Mouse (Mus musculus) forebrain, embryonic 14.5 days (tissue): ENCODE results near the gene Ghdc. TPM values are rescaled to one million over a fixed set of nuclear protein-coding genes. Genes with fewer than 3 reads are reported as not detected.

Source experiments
- ATAC-seq: fragments of 200-750 bp; cut with Nextera tagmentation; 2 replicates; pipeline ENCODE4 v1.8.0; 2017; ENCODE audit warnings: mild to moderate bottlenecking, moderate library complexity
- DNase-seq: peaks from one replicate; pipeline ENCODE4 v3.0.0-alpha.2; 2015; ENCODE audit warnings: low spot score
- H3K27ac ChIP-seq: fragments of 300-500 bp; sonication (generic); 2 replicates; pipeline ENCODE4 v1.5.1; 2014; ENCODE audit warnings: low read depth, mild to moderate bottlenecking, control low read depth, low read length, moderate library complexity
- H3K27me3 ChIP-seq: fragments of 300-500 bp; sonication (generic); replicated peaks from 2 replicates; pipeline ENCODE4 v1.6.1; 2014; ENCODE audit warnings: low read length, control low read depth, mixed read lengths; ENCODE audit not compliant: control insufficient read depth, insufficient read depth
- H3K36me3 ChIP-seq: fragments of 300-500 bp; sonication (generic); 2 replicates; pipeline ENCODE4 v1.6.1; 2014; ENCODE audit warnings: low read length, control low read depth; ENCODE audit not compliant: control insufficient read depth, insufficient read depth
- H3K4me1 ChIP-seq: fragments of 300-500 bp; sonication (generic); 2 replicates; pipeline ENCODE4 v1.6.1; 2014; ENCODE audit warnings: antibody characterized with exemption, low read length, control low read depth; ENCODE audit not compliant: control insufficient read depth, insufficient read depth
- H3K4me2 ChIP-seq: fragments of 300-500 bp; sonication (generic); 2 replicates; pipeline ENCODE4 v1.6.1; 2014; ENCODE audit warnings: mild to moderate bottlenecking, control low read depth, low read length
- H3K4me3 ChIP-seq: fragments of 300-500 bp; sonication (generic); 2 replicates; pipeline ENCODE4 v1.5.1; 2014; ENCODE audit warnings: low read depth, low read length, control low read depth
- H3K9ac ChIP-seq: fragments of 300-500 bp; sonication (generic); 2 replicates; pipeline ENCODE4 v1.6.1; 2014; ENCODE audit warnings: mild to moderate bottlenecking, low read length, control low read depth, moderate library complexity
- H3K9me3 ChIP-seq: fragments of 300-500 bp; sonication (generic); replicated peaks from 2 replicates; pipeline ENCODE4 v1.6.1; 2016; ENCODE audit warnings: low read length, control low read depth, mixed read lengths; ENCODE audit not compliant: control insufficient read depth
- WGBS: fragments of 180-500 bp; shearing (Covaris S2); extraction: QIAGEN DNeasy Blood & Tissue Kit; methylation state at CpG from one replicate; pipeline ENCODE4 v1.1.7; 2014; 5-methylcytosine and 5-hydroxymethylcytosine counted together
- polyA plus RNA-seq: library from polyadenylated mRNA; unstranded; fragments of >200 nt; fragmentation: Nextera tagmentation; extraction: Ambion mirVana; gene quantifications from 2 replicates; pipeline ENCODE4 v1.2.1, GENCODE M21; 2014

The Ghdc gene
- polyA plus RNA-seq, 1 experiment from 2014 or later = 0.94 TPM

DNA sequence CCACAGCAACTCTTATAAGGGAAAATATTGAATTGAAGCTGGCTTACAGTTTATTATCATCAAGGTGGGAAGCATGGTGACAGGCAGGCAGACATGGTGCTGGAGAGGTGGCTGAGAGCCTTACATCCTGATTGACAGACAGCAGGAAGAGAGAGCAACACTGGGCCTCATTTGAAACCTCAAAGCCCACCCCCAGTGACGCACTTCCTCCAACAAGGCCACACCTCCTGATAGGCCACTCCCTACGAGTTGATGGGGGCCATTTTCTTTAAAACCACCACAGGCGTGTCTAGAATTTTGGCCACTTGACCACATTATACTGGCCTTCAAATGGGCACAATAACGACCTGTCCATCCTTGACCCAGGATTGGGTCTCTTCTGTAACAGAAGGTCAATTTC lies 3.5 kb upstream of the Ghdc start:
- Histone ChIP-seq H3K9ac (no peak overlapping the region), H3K4me1 (no peaks in the 10 kb centered on the region), H3K4me2 (no peak overlapping the region), H3K27ac (no peak overlapping the region), H3K36me3 (no peaks in the 10 kb centered on the region), H3K9me3 (no peaks in the 10 kb centered on the region), H3K27me3 (no peaks in the 10 kb centered on the region), H3K4me3 (no peak overlapping the region)
- ATAC-seq (no peak), DNase-seq (no peak)
- 78% methylated on average over 4 of the region's 4 CpGs for WGBS

DNA sequence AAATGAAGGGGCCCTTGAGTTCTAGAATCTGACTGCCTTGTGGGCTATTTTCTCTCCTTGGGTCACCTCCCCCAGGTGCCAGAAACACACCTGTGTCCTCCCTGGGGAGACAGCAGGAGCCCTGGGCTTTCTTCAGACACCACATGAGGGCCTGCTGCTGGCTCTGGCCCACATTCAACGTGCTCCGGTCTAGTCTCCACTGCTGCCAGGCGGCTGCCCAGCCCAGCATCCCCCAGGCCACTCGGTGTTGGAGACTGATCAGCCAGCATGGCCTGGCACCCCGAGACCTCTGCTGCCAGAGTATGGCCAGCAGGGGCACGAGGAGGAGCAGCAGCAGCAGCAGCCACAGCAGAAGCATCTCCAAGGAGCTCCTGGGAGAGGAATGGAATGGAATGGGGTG lies 777 bp downstream of the Ghdc start:
- H3K36me3 ChIP-seq = no peaks in the 10 kb centered on the region
- no peaks in the 10 kb centered on the region for H3K9me3 ChIP-seq
- no peaks in the 10 kb centered on the region for H3K4me1 ChIP-seq
- H3K27me3 ChIP-seq = no peaks in the 10 kb centered on the region
- H3K4me2 ChIP-seq = peak overlapping the region; percentile 50
- H3K27ac ChIP-seq = no peak overlapping the region
- 59% methylated on average over 6 of the region's 6 CpGs for WGBS
- ATAC-seq (no peak), DNase-seq (no peak)
- no peak overlapping the region for H3K9ac ChIP-seq
- peak overlapping the region; percentile 25; the same call in 1 of the 2 replicates for H3K4me3 ChIP-seq

DNA sequence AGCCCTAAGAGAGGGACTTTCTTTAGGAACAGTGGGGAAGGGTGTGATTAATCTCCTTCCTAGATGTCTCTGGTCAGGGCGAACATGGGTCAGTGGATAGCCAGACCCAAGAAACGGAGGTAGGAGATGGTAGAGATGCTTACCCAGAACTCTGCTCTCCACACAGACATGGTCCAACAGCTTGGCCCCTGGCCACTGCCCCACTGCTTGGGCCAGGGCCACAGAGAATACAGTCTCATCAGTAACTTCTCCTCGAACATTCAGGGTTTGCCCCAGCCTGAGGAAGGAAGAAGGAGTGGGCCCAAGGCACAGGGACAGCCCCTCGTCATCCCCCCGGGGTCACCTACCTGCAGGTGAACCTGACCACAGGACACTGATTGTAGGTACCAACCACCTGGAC lies 2.9 kb downstream of the Ghdc start:
- DNase-seq (no peak), ATAC-seq (no peak)
- WGBS = 87% methylated on average over 5 of the region's 5 CpGs
- H3K4me2 ChIP-seq = no peak overlapping the region
- H3K4me1 ChIP-seq = no peaks in the 10 kb centered on the region
- no peak overlapping the region for H3K27ac ChIP-seq
- no peaks in the 10 kb centered on the region for H3K27me3 ChIP-seq
- H3K9me3 ChIP-seq = no peaks in the 10 kb centered on the region
- no peak overlapping the region for H3K9ac ChIP-seq
- no peaks in the 10 kb centered on the region for H3K36me3 ChIP-seq
- no peak overlapping the region for H3K4me3 ChIP-seq

DNA sequence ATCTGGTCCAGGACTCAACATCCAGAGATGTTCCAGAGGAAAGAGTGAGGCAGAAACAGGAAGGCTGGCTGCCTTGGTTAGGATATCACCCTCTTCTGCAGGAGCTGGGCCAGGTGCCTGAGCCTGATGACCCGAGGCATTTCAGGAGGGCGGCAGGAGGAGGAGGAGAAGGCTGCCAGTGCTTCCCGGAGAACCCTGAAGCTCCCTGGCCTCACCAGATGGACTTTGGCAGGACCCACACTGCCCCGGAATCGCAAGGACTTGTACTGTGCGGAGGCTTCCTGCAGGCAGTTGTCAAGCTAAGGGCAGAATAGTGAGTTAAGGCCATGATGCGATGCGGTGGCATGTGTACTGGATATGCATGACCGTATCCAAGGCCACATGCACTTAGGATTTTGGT lies 4.0 kb downstream of the Ghdc start:
- Histone ChIP-seq H3K4me2 (no peak overlapping the region), H3K4me1 (no peaks in the 10 kb centered on the region), H3K9ac (no peak overlapping the region), H3K4me3 (no peak overlapping the region), H3K27ac (no peak overlapping the region), H3K9me3 (no peaks in the 10 kb centered on the region), H3K27me3 (no peaks in the 10 kb centered on the region), H3K36me3 (no peaks in the 10 kb centered on the region)
- ATAC-seq (no peak), DNase-seq (no peak)
- 85% methylated on average over 9 of the region's 9 CpGs for WGBS

DNA sequence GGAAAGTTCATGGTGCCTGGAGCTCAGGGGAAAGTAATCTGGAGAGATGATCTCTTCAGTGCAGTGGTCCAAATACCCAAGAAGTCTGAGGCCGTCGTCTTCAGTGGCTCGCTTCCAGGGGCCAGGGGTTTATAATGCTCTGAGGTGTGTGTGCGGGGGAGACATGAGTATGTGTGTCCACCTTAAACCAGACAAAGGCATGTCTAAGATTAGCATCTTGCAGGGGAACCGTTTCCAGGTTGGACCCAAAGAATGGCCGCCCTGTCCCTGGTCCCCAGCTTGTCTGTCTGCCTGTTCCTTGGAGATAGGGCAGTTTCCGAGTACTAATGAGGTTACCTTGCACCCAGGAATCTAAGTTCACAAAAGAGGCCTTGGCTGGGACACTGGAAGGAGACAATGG lies 7.9 kb downstream of the Ghdc start, which contains the start of gene Hcrt:
TSS of gene Hcrt (minus strand) at position 101 of the 400 bp plus-strand sequence.
- no peak for ATAC-seq
- WGBS = 82% methylated on average over 7 of the region's 7 CpGs
- H3K27ac ChIP-seq = 0 out of 2 replicates have a peak within 1 kb of the TSS, but pooled peaks have one; percentile 27

DNA sequence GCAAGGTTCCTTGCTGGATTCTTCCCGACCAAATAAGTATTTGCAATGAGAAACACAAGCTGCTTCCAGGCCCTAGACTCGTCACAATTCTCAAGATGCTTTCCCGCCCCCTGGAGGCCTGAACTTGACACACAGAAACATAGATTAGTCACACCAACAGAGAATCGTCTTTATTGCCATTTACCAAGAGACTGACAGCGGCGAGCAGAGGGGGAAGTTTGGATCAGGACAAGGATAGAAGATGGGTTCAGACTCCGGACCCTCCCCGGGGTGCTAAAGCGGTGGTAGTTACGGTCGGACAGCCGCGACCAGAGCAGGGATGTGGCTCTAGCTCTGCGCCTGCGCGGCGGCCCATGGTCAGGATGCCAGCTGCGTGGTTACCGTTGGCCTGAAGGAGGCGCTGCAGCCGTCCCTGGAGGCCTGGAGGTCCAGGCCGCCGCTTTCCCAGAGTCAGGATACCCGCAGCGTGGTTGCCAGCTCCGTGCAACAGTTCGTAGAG lies 9.2 kb downstream of the Ghdc start:
- Histone ChIP-seq H3K36me3 (no peaks in the 10 kb centered on the region), H3K27me3 (peaks cover 10% of the 10 kb centered on the region; the same call in 1 of the 2 replicates), H3K9me3 (no peaks in the 10 kb centered on the region), H3K27ac (0 out of 2 replicates have a peak overlapping the region, but pooled peaks have one; percentile 27), H3K9ac (peak overlapping the region; percentile 60), H3K4me1 (peaks cover 6% of the 10 kb centered on the region; the same call in 1 of the 2 replicates), H3K4me3 (peak overlapping the region; percentile 37), H3K4me2 (peak overlapping the region; percentile 68)
- WGBS = under 1% methylated on average over 27 of the region's 27 CpGs
- DNase-seq = peak; percentile 83
- ATAC-seq = peak; percentile 51

More for the DNA sequence above, 7.9 kb downstream of the Ghdc start, which contains the start of gene Hcrt:
- peak within 1 kb of the TSS; percentile 68 for H3K4me2 ChIP-seq
- H3K4me3 ChIP-seq = peak within 1 kb of the TSS; percentile 37
- no peaks in the 10 kb centered on the region for H3K36me3 ChIP-seq
- DNase-seq = no peak
- H3K9me3 ChIP-seq = no peaks in the 10 kb centered on the region
- H3K27me3 ChIP-seq = peaks cover 10% of the 10 kb centered on the region; the same call in 1 of the 2 replicates
- peak within 1 kb of the TSS; percentile 60 for H3K9ac ChIP-seq
- H3K4me1 ChIP-seq = peaks cover 6% of the 10 kb centered on the region; the same call in 1 of the 2 replicates

DNA sequence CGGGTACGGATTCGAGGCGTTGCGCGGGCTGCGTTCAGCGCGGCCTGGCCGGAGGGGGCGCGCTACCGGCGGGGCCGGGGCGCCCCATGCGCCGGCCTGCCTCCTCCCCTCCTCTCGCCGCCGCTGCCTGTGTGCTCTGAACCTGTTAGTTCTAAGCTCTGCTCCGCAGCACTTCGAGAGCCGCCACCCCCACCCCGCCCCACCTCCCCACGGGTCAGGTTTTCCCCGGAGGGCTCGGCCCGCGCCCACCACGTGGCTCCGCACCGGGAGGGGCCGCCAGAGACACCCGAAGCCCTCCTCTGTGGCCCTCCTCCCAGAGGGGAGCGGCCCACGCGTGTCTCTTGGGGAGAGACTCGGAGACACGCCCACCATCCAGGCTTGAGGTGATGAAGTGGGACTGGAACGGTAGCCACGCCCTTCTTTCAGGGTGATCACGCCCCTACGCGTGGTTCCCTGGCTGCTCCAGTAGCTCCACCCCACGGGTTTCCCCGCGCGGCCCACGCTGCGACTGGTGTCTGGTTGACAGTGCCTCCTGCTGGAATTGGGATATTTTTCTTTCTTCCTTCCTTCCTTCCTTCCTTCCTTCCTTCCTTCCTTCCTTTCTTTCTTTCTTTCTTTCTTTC lies 11.0 kb downstream of the Ghdc start, which contains the start of gene Kcnh4:
TSS of gene Kcnh4 (minus strand) at position 332 of the 623 bp plus-strand sequence.
- peak within 1 kb of the TSS; percentile 73 for H3K9ac ChIP-seq
- H3K27ac ChIP-seq = peak within 1 kb of the TSS; percentile 39; the same call in 1 of the 2 replicates
- peaks cover 10% of the 10 kb centered on the region; the same call in 1 of the 2 replicates for H3K27me3 ChIP-seq
- peak within 1 kb of the TSS; percentile 77 for H3K4me2 ChIP-seq
- H3K4me1 ChIP-seq = peaks cover 6% of the 10 kb centered on the region; the same call in 1 of the 2 replicates
- peak within 1 kb of the TSS; percentile 43 for H3K4me3 ChIP-seq
- ATAC-seq (peak; percentile 66), DNase-seq (peak; percentile 84)
- 0 out of 2 replicates have a peak, but pooled peaks cover 4% of the 10 kb centered on the region for H3K36me3 ChIP-seq
- no peaks in the 10 kb centered on the region for H3K9me3 ChIP-seq
- WGBS = under 1% methylated on average over 43 of the region's 51 CpGs

DNA sequence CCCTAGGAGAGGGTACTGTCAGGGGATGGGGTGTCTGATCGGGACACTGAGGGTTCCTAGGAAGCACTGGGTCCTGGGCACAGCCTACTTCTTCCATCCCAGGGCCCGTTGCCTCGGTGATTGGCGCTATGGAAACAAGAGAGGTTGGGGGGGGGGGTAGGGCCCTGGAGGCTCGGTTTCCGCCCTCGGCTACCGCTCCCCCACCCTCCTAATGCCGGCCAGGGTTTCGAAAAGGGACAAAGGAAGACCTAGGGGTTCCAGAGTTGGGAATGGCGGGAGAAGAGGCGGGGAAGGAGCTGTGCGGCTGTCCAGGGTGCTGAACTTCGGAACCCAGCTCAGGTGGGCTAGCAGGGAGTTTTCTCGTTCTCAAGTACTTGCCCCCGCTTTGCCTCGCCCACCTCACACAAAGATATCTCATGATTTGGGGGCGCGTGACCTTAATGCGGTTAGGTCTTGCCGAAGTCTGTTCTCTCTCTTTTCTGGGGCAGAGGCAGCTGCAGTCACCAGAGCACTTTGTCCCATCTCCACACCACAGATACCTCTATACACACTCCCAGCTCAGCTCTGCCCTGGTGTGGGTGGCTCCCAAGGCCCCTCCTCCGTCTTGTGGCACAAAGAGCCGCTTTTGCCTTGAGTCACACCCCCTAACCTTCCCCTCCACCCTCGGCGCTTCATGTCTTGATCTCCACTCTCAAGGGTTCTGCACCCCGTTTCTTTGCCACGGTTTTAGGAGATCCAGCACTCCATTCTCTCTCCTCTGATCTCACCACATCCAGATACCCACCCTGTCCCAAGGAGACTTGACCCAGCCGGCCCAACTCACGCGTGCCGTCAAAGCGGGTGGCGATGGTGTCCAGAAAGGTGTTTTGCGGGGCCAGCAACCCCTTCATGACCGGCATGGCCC lies 11.8 kb downstream of the Ghdc start:
- Histone ChIP-seq H3K4me3 (peak overlapping the region; percentile 43), H3K27me3 (peaks cover 10% of the 10 kb centered on the region; the same call in 1 of the 2 replicates), H3K27ac (peak overlapping the region; percentile 39; the same call in 1 of the 2 replicates), H3K9ac (peak overlapping the region; percentile 73), H3K4me2 (peak overlapping the region; percentile 77), H3K9me3 (no peaks in the 10 kb centered on the region), H3K36me3 (0 out of 2 replicates have a peak, but pooled peaks cover 4% of the 10 kb centered on the region), H3K4me1 (peaks cover 6% of the 10 kb centered on the region; the same call in 1 of the 2 replicates)
- peak; percentile 53 for ATAC-seq
- under 1% methylated on average over 35 of the region's 35 CpGs for WGBS
- peak; percentile 53 for DNase-seq
